Mouse (Mus musculus): Measurements from ENCODE around the gene Itpr3. TPM values are rescaled to one million over a fixed set of nuclear protein-coding genes. Genes with fewer than 3 reads are reported as not detected.

Itpr3 gene
- polyA plus RNA-seq, 1 experiment from 2014 or later, result 0.67 TPM

DNA sequence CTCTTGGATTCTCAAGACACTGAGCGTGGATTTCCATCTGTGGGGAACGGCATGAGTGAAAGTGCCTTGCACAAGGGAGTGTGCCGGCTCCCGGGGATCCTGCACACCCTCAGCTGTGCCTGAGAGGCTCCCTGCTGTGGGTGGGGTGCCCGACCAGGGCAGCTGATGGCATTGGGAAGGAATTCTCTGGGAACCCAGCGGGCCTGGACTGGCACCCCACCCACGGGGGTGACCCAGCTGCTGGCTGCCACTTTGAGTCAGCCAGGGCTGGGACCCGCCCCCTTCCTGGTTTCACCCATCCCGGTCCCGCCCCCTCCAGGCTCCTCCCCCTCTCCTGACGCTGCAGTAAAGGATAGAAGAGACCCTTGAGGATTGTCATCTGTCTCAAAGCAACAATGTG, 5.6 kb upstream of the Itpr3 start:
- WGBS (ENCODE audit: insufficient replicate concordance), result 25% methylated on average over 11 of the region's 11 CpGs
- H3K9ac ChIP-seq, result no peak overlapping the region
- H3K27ac ChIP-seq (replicated peaks), result no peak overlapping the region
- H3K4me3 ChIP-seq (replicated peaks), result peak overlapping the region; percentile 22; the same call in 1 of the 2 replicates
- H3K4me2 ChIP-seq, result peak overlapping the region; percentile 48
- peaks cover 6% of the 10 kb centered on the region for H3K27me3 ChIP-seq
- no peaks in the 10 kb centered on the region for H3K36me3 ChIP-seq (replicated peaks)
- H3K9me3 ChIP-seq (replicated peaks), result no peaks in the 10 kb centered on the region
- ATAC-seq (ENCODE audit: insufficient read depth), result 0 out of 2 replicates have a peak, but pooled peaks have one; percentile 43
- H3K4me1 ChIP-seq (replicated peaks), result peaks cover 18% of the 10 kb centered on the region

DNA sequence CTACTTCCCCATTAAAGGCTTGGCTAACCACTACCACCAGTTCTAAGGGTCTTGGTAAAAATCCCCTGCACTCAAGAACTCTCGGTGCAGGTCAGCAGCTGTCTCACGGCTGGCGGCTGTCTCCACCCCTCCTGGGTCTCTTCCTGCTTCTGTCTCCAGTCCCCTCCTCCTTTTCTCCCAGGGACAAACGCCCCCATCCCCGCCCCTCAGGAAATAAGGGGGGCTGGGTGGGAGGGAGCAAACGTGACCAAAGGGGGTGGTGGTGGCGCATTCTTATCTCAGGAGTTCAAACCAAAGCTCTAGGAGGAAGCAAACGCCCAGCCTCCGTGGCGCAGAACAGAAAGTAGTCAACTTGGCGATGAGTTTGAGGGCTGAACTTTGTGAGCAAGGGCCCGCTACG, 934 bp upstream of the Itpr3 start:
- ATAC-seq (ENCODE audit: insufficient read depth), result peak; percentile 31; the same call in 1 of the 2 replicates
- Histone ChIP-seq H3K4me1 (replicated peaks) (peaks cover 29% of the 10 kb centered on the region), H3K9me3 (replicated peaks) (no peaks in the 10 kb centered on the region), H3K36me3 (replicated peaks) (no peaks in the 10 kb centered on the region), H3K27ac (replicated peaks) (peak overlapping the region; percentile 71), H3K9ac (no peak overlapping the region), H3K4me3 (replicated peaks) (peak overlapping the region; percentile 60), H3K27me3 (peaks cover 36% of the 10 kb centered on the region), H3K4me2 (peak overlapping the region; percentile 84)
- under 1% methylated on average over 13 of the region's 13 CpGs for WGBS (ENCODE audit: insufficient replicate concordance)

DNA sequence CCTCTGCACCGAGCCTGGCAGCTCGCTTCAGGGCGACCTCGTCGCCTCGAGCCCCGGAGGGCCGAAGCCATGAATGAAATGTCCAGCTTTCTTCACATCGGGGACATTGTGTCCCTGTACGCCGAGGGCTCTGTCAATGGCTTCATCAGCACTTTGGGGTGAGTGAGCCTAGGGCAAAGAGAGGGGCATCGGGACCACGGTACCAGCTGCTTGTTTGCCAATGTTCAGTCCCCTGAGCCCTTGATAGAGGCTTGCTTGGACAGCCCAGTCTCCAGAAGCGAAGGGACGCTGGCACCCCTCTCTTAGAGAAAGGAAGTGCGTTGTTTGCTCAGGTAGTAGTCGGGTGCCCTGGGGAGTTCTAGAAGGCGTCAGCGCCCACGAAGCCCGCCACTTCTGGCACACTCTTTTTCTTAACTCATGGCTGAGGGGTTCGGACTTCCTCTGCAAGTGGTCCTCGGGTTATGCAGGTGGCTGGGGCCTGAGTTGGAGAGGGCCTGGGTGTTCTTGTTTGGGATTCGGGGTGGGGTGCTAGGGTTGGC, 482 bp downstream of the Itpr3 start:
- H3K27me3 ChIP-seq, result peaks cover 36% of the 10 kb centered on the region
- peaks cover 18% of the 10 kb centered on the region for H3K4me1 ChIP-seq (replicated peaks)
- 1% methylated on average over 24 of the region's 24 CpGs for WGBS (ENCODE audit: insufficient replicate concordance)
- H3K4me3 ChIP-seq (replicated peaks), result peak overlapping the region; percentile 60
- H3K9ac ChIP-seq, result peak overlapping the region; percentile 40; the same call in 1 of the 2 replicates
- H3K9me3 ChIP-seq (replicated peaks), result no peaks in the 10 kb centered on the region
- peak; percentile 49; the same call in 1 of the 2 replicates for ATAC-seq (ENCODE audit: insufficient read depth)
- H3K4me2 ChIP-seq, result peak overlapping the region; percentile 84
- H3K27ac ChIP-seq (replicated peaks), result no peak overlapping the region
- H3K36me3 ChIP-seq (replicated peaks), result no peaks in the 10 kb centered on the region

DNA sequence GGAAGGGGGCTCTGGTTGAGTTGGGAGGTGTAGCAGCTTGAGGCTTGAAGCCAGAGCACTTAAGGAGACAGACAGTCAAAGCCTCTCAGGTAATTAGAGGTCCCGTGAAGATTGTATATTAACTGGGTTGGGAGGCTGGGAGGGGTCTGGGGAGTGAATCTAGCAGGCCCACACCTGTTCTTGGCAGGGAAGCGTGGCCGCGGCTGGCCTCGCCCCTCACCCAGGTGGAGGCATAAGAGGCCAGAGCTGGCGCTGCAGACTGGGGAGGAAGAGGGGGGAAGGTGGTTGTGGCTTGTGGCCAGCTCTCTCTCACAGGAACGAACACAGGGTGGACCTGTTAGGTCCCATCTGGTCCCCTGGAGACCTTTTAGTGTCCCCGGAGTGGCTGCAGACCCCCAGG, 3.6 kb downstream of the Itpr3 start:
- H3K36me3 ChIP-seq (replicated peaks), result no peaks in the 10 kb centered on the region
- no peak overlapping the region for H3K4me3 ChIP-seq (replicated peaks)
- WGBS (ENCODE audit: insufficient replicate concordance), result 52% methylated on average over 8 of the region's 8 CpGs
- H3K27ac ChIP-seq (replicated peaks), result no peak overlapping the region
- H3K9me3 ChIP-seq (replicated peaks), result no peaks in the 10 kb centered on the region
- no peak for ATAC-seq (ENCODE audit: insufficient read depth)
- H3K4me1 ChIP-seq (replicated peaks), result peaks cover 24% of the 10 kb centered on the region
- no peak overlapping the region for H3K4me2 ChIP-seq
- no peak overlapping the region for H3K9ac ChIP-seq
- peaks cover 36% of the 10 kb centered on the region for H3K27me3 ChIP-seq

DNA sequence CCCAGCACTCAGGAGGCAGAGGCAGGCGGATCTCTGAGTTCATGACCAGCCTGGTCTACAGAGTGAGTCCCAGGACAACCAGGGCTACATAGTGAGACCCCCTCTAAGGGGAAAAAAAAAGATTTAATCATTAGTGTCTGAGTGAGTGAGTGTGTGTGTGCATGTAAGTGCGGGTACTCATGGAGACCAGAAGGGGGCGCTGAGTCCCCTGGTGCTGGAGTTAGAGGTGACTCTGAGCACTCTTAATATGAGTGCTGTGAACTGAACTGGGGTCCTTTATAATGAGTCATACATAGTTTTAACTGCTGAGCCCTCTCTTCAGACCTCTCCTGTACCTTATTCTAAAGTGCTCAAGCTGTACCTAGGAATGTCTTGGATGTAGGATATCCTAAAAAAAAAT, 4.6 kb downstream of the Itpr3 start:
- ATAC-seq (ENCODE audit: insufficient read depth), result no peak
- no peaks in the 10 kb centered on the region for H3K9me3 ChIP-seq (replicated peaks)
- 78% methylated on average over 3 of the region's 3 CpGs for WGBS (ENCODE audit: insufficient replicate concordance)
- peaks cover 29% of the 10 kb centered on the region for H3K27me3 ChIP-seq
- peaks cover 24% of the 10 kb centered on the region for H3K4me1 ChIP-seq (replicated peaks)
- no peak overlapping the region for H3K27ac ChIP-seq (replicated peaks)
- H3K4me2 ChIP-seq, result no peak overlapping the region
- no peak overlapping the region for H3K9ac ChIP-seq
- no peak overlapping the region for H3K4me3 ChIP-seq (replicated peaks)
- no peaks in the 10 kb centered on the region for H3K36me3 ChIP-seq (replicated peaks)

DNA sequence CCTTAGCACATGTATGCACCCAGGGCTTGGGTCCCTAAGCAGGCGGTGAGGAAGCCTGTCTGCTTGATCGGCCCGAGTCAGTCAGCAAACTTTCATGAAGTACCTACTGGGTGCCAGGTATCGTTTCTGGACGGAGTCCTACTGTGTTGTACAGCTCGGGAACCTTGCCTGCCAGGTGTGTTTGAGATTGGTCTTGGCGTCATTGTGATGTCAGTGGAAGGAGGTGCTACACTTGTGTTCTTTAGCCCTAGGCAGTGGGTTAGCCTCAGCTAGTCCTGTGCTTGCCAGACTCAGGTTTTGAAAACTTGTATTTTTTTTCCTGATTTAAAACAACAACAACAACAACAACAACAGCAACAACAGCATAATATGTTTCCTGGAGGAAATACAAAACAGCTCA, 5.6 kb downstream of the Itpr3 start:
- no peak overlapping the region for H3K27ac ChIP-seq (replicated peaks)
- peaks cover 19% of the 10 kb centered on the region for H3K27me3 ChIP-seq
- H3K4me3 ChIP-seq (replicated peaks), result no peak overlapping the region
- H3K36me3 ChIP-seq (replicated peaks), result no peaks in the 10 kb centered on the region
- no peak overlapping the region for H3K9ac ChIP-seq
- H3K4me1 ChIP-seq (replicated peaks), result peaks cover 20% of the 10 kb centered on the region
- ATAC-seq (ENCODE audit: insufficient read depth), result no peak
- no peak overlapping the region for H3K4me2 ChIP-seq
- no peaks in the 10 kb centered on the region for H3K9me3 ChIP-seq (replicated peaks)
- WGBS (ENCODE audit: insufficient replicate concordance), result 76% methylated on average over 7 of the region's 7 CpGs

DNA sequence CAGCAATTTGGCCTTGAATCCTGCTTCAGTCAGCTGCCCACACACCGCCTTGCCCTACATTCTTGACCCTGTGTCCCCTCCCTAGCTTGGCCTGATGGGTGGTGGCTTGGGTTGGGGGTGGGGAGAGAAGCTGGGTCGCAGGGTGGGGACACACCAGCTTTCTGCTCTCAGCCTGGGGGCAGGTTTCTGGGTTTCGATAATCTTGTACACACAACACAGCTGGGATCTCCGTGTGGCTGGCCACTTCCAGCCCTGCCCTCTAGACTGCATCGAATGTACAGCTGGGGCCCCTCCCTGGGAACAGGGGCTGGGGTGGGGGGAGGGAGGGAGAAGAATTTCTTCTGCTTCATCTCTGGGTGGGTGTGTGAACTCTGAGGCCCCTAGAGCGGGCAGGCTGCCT, 6.6 kb downstream of the Itpr3 start:
- no peak overlapping the region for H3K27ac ChIP-seq (replicated peaks)
- H3K27me3 ChIP-seq, result peaks cover 9% of the 10 kb centered on the region
- H3K4me3 ChIP-seq (replicated peaks), result no peak overlapping the region
- no peak overlapping the region for H3K9ac ChIP-seq
- H3K4me1 ChIP-seq (replicated peaks), result peaks cover 18% of the 10 kb centered on the region
- 38% methylated on average over 6 of the region's 6 CpGs for WGBS (ENCODE audit: insufficient replicate concordance)
- H3K36me3 ChIP-seq (replicated peaks), result no peaks in the 10 kb centered on the region
- no peak overlapping the region for H3K4me2 ChIP-seq
- no peaks in the 10 kb centered on the region for H3K9me3 ChIP-seq (replicated peaks)
- no peak for ATAC-seq (ENCODE audit: insufficient read depth)

DNA sequence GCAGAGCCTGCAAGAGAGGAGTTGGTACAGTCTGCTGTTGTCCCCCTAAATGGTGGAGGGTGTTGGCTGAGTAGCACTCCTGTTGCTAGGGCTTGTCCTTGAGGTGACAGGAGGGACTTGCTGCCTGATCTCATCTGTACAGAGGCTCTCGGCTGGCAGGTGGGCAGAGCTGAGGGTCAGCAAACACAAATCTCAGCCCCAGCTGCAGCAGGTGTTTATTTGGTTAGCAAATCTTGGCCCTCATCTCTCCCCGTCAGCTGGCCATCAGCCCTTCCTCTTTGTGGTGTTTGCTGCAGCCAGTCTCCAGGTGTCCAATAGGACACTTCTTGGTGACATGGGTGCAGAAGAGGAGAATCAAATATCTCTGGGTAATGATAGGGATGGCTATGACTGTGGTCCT, 7.1 kb downstream of the Itpr3 start:
- H3K27me3 ChIP-seq, result peaks cover 4% of the 10 kb centered on the region; the same call in 1 of the 2 replicates
- no peaks in the 10 kb centered on the region for H3K36me3 ChIP-seq (replicated peaks)
- ATAC-seq (ENCODE audit: insufficient read depth), result no peak
- H3K4me1 ChIP-seq (replicated peaks), result peaks cover 18% of the 10 kb centered on the region
- H3K27ac ChIP-seq (replicated peaks), result no peak overlapping the region
- no peak overlapping the region for H3K9ac ChIP-seq
- H3K4me3 ChIP-seq (replicated peaks), result no peak overlapping the region
- H3K4me2 ChIP-seq, result no peak overlapping the region
- no peaks in the 10 kb centered on the region for H3K9me3 ChIP-seq (replicated peaks)
- 42% methylated on average over 2 of the region's 2 CpGs for WGBS (ENCODE audit: insufficient replicate concordance)

DNA sequence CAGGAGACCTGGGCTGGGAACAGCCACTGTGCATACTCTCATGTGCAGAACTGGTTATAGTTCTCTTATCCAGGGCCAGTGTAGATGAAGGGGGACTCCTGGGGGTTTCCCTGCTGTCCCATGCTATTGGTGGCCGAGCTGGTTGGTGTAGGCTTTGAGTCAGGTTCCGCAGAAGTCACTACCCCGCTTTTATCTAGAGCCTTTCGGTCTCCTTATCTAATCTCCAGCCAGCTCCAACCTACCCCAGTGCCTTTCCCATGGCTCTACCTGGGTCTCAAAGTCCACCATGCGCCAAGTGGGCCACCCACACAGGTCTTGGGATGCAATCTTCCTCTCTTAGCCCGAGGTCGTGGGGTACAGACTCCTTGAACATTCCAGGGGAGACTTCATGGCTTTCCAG, 9.0 kb downstream of the Itpr3 start:
- ATAC-seq (ENCODE audit: insufficient read depth), result no peak
- WGBS (ENCODE audit: insufficient replicate concordance), result 30% methylated on average over 7 of the region's 7 CpGs

DNA sequence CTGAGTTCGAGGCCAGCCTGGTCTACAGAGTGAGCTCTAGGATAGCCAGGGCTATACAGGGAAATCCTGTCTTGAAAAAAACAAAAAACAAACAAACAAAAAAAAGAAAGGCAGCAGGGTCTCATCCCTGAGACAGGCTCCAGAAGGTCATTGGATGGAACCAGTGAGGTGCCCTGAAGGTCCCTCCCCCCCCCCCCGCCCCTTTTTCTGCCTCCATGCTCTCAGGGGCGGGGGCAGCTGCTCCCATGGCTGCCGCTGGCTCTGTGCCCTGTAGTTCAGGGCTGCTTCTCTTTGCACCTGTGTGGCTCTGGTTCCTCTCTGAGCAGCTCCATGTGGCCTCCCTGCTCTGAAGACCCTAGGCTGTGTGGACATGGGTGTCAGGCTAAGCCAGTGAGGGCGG, 12.0 kb downstream of the Itpr3 start:
- no peak overlapping the region for H3K4me3 ChIP-seq (replicated peaks)
- no peaks in the 10 kb centered on the region for H3K27me3 ChIP-seq
- no peak overlapping the region for H3K9ac ChIP-seq
- H3K9me3 ChIP-seq (replicated peaks), result no peaks in the 10 kb centered on the region
- 58% methylated on average over 4 of the region's 5 CpGs for WGBS (ENCODE audit: insufficient replicate concordance)
- peaks cover 16% of the 10 kb centered on the region for H3K4me1 ChIP-seq (replicated peaks)
- H3K4me2 ChIP-seq, result no peak overlapping the region
- ATAC-seq (ENCODE audit: insufficient read depth), result no peak
- H3K36me3 ChIP-seq (replicated peaks), result no peaks in the 10 kb centered on the region
- no peak overlapping the region for H3K27ac ChIP-seq (replicated peaks)

More for the DNA sequence above, 9.0 kb downstream of the Itpr3 start:
- no peak overlapping the region for H3K9ac ChIP-seq
- peaks cover 18% of the 10 kb centered on the region for H3K4me1 ChIP-seq (replicated peaks)
- no peak overlapping the region for H3K4me2 ChIP-seq
- no peaks in the 10 kb centered on the region for H3K9me3 ChIP-seq (replicated peaks)
- no peak overlapping the region for H3K4me3 ChIP-seq (replicated peaks)
- no peaks in the 10 kb centered on the region for H3K36me3 ChIP-seq (replicated peaks)
- no peak overlapping the region for H3K27ac ChIP-seq (replicated peaks)
- H3K27me3 ChIP-seq, result no peaks in the 10 kb centered on the region

DNA sequence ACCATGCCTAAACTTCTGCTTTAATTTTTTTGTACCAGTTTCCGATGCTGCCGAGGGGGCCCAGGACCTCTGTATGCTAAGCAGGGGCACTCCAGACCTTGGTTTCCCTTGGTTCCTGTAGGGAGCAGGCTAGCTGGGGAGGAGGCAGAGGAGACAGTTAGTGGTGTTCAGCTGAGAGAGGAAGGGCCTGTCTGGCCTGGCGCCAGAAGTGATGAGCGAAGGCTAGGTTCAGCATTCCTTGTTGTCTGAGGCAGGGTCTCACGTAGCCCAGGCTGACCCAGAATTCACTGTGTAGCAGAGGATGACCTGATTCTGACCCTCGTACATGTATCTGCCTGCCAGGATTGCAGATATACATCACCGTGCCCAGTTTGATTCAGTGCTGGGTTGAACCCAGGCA, 13.8 kb downstream of the Itpr3 start:
- WGBS (ENCODE audit: insufficient replicate concordance), result 74% methylated on average over 7 of the region's 7 CpGs
- Histone ChIP-seq H3K4me1 (replicated peaks) (peaks cover 29% of the 10 kb centered on the region), H3K36me3 (replicated peaks) (no peaks in the 10 kb centered on the region), H3K9ac (no peak overlapping the region), H3K4me3 (replicated peaks) (no peak overlapping the region), H3K27ac (replicated peaks) (no peak overlapping the region), H3K27me3 (no peaks in the 10 kb centered on the region), H3K4me2 (no peak overlapping the region), H3K9me3 (replicated peaks) (no peaks in the 10 kb centered on the region)
- ATAC-seq (ENCODE audit: insufficient read depth), result no peak

DNA sequence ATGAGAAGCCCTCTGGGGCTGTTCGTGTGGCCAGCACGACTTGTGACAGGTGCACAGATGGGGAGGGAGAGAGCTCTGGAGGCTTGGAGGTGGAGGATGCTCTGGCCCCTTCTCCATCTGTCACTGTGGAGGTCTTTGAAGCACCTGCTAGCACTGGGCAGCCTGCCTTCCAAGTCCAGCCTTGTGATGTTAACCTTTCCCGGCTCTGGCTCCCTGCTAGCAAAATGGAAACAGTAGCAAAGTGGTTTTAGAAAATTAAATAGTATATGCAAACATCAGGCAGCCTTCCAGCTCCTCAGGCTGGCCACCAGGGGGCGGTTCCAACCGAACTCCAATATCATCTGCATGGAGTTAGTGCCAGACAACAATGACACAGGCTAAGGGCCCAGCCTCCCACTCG, 14.5 kb downstream of the Itpr3 start:
- H3K9me3 ChIP-seq (replicated peaks), result no peaks in the 10 kb centered on the region
- no peak overlapping the region for H3K4me3 ChIP-seq (replicated peaks)
- no peak overlapping the region for H3K9ac ChIP-seq
- no peaks in the 10 kb centered on the region for H3K36me3 ChIP-seq (replicated peaks)
- no peak overlapping the region for H3K27ac ChIP-seq (replicated peaks)
- peaks cover 24% of the 10 kb centered on the region for H3K4me1 ChIP-seq (replicated peaks)
- WGBS (ENCODE audit: insufficient replicate concordance), result 30% methylated on average over 6 of the region's 6 CpGs
- H3K4me2 ChIP-seq, result no peak overlapping the region
- H3K27me3 ChIP-seq, result no peaks in the 10 kb centered on the region
- ATAC-seq (ENCODE audit: insufficient read depth), result no peak
